Mouse (Mus musculus) intestine, embryonic 15.5 days (tissue): ENCODE measurements around the gene E030018B13Rik. TPM values are rescaled to one million over a fixed set of nuclear protein-coding genes. Genes with fewer than 3 reads are reported as not detected.

ENCODE experiments used
- ATAC-seq: fragments of 200-750 bp; cut with Nextera tagmentation; 2 replicates; pipeline ENCODE4 v1.8.0; 2017; ENCODE audit warnings: moderate TSS enrichment, moderate library complexity
- H3K27ac ChIP-seq: fragments of 300-500 bp; sonication (generic); 2 replicates; pipeline ENCODE4 v1.5.1; 2015; ENCODE audit warnings: mild to moderate bottlenecking, inconsistent platforms
- H3K27me3 ChIP-seq: fragments of 300-500 bp; sonication (generic); replicated peaks from 2 replicates; pipeline ENCODE4 v1.6.1; 2015; ENCODE audit warnings: inconsistent platforms
- H3K36me3 ChIP-seq: fragments of 300-500 bp; sonication (generic); 2 replicates; pipeline ENCODE4 v1.6.1; 2015; ENCODE audit warnings: inconsistent platforms
- H3K4me1 ChIP-seq: fragments of 300-500 bp; sonication (generic); replicated peaks from 2 replicates; pipeline ENCODE4 v1.6.1; 2015; ENCODE audit warnings: inconsistent platforms
- H3K4me2 ChIP-seq: fragments of 300-500 bp; sonication (generic); replicated peaks from 2 replicates; pipeline ENCODE4 v1.6.1; 2015; ENCODE audit warnings: mild to moderate bottlenecking, inconsistent platforms
- H3K4me3 ChIP-seq: fragments of 300-500 bp; sonication (generic); replicated peaks from 2 replicates; pipeline ENCODE4 v1.5.1; 2015; ENCODE audit warnings: inconsistent platforms
- H3K9ac ChIP-seq: fragments of 300-500 bp; sonication (generic); 2 replicates; pipeline ENCODE4 v1.6.1; 2015; ENCODE audit warnings: inconsistent platforms
- H3K9me3 ChIP-seq: fragments of 300-500 bp; sonication (generic); 2 replicates; pipeline ENCODE4 v1.6.1; 2016; ENCODE audit warnings: inconsistent platforms
- WGBS: fragments of 180-500 bp; shearing (Covaris S2); methylation state at CpG from one replicate; pipeline ENCODE4 v1.1.7; 2015; 5-methylcytosine and 5-hydroxymethylcytosine counted together
- polyA plus RNA-seq: library from polyadenylated mRNA; unstranded; fragments of >200 nt; fragmentation: Nextera tagmentation; extraction: Ambion mirVana; gene quantifications from 2 replicates; pipeline ENCODE4 v1.2.1, GENCODE M21; 2015

The E030018B13Rik gene
- polyA plus RNA-seq, 1 experiment from 2014 or later = not detected

DNA sequence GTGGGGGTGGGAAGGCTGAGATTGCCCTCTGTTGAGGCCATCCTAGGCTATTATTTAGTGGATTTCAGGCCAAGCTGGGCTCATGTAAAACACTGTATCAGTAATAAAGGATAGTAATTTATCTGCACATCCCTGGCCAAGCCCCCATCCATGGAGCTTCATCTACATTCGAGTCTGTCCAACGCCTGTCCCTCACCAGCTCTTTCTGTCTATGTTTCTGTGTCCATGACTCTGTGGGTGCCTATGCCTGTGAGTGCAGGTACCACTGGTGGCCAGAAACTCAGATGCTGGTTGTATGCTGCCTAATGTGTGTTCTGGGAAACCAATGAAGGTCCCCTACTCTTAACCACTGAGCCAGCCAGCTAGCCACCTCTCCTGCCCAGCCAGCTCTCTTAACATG is 16.2 kb upstream of the E030018B13Rik start:
- no peaks in the 10 kb centered on the region for H3K27me3 ChIP-seq
- H3K27ac ChIP-seq = no peak overlapping the region
- no peak for ATAC-seq
- WGBS = 88% methylated on average over 2 of the region's 2 CpGs
- no peak overlapping the region for H3K4me3 ChIP-seq
- H3K4me1 ChIP-seq = peaks cover 31% of the 10 kb centered on the region
- H3K9me3 ChIP-seq = no peaks in the 10 kb centered on the region
- no peak overlapping the region for H3K9ac ChIP-seq
- H3K4me2 ChIP-seq = no peak overlapping the region
- H3K36me3 ChIP-seq = no peaks in the 10 kb centered on the region

DNA sequence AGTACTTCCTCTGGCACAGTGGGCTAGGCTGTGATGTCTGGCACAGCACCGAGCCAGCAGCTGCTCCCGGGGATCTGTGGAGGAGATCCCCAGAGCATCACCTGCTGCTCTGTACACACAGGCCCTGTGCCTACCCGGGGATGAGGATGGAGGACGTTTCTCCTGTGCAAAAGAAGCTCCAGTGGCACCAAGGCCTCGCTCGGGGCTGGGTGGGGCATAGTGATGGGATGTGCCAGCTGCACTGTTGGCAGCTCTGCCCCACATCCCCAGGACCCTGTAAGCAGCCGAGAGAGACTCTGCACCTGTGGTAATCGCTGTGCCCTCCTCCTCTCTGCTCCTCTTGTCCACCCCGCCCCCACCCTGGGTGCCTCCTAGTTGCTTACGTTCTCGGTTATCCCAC is 15.3 kb upstream of the E030018B13Rik start:
- no peak for ATAC-seq
- 75% methylated on average over 11 of the region's 11 CpGs for WGBS
- Histone ChIP-seq H3K9ac (no peak overlapping the region), H3K27me3 (no peaks in the 10 kb centered on the region), H3K36me3 (no peaks in the 10 kb centered on the region), H3K27ac (no peak overlapping the region), H3K4me1 (peaks cover 28% of the 10 kb centered on the region), H3K4me3 (no peak overlapping the region), H3K9me3 (no peaks in the 10 kb centered on the region), H3K4me2 (no peak overlapping the region)

DNA sequence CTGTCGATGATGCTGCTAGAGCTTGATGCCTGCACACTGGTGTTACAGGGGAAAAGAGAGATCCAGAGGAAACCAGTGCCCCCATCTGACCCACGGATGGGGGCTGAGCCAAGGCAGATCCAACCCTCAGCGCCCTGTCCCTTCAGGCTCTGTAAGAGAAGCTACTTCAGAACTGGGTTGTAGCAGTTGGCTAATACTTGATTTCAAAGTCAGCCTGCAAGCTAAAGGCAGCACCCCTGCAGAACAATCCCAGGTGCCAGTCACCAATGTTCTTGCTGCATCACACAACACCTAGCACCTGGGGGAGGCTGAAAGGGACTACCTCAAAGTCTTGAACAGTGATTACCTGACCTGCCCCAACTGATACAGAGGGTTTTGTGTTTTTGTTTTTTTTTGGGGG is 14.7 kb upstream of the E030018B13Rik start:
- H3K27ac ChIP-seq = no peak overlapping the region
- H3K36me3 ChIP-seq = no peaks in the 10 kb centered on the region
- H3K4me3 ChIP-seq = no peak overlapping the region
- no peak overlapping the region for H3K9ac ChIP-seq
- H3K4me2 ChIP-seq = no peak overlapping the region
- no peaks in the 10 kb centered on the region for H3K27me3 ChIP-seq
- no peaks in the 10 kb centered on the region for H3K9me3 ChIP-seq
- H3K4me1 ChIP-seq = peaks cover 23% of the 10 kb centered on the region
- WGBS = 75% methylated on average over 3 of the region's 3 CpGs
- ATAC-seq = no peak

DNA sequence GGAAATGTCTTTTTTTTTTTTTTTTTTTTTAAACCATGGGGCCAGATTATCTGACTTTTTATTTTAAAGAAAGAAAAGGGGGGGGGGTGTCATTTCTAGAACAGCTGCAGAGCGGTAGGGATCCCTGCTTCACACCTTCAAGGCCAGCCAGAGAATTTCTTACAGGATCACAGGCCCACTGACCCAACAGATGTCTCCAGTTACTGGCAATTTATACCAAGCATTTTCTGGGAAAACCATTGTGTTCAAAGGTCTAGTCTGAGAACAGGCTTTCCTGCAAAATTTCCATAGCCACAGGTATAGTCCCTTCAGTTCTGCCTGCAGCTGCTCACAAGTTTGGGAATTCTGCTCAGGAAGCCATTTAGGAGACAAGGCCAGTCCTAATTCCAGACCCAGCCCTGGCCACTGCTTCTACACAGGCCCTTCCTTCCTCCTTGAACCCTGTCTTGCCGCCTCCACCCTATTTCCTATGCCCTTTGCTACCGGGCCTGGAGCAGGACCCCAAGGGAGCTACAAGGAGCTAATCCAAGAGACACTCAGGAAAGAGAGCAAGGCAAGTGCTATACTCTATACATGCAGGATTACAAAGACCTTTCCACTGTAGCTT is 13.9 kb upstream of the E030018B13Rik start:
- no peaks in the 10 kb centered on the region for H3K27me3 ChIP-seq
- peaks cover 15% of the 10 kb centered on the region for H3K4me1 ChIP-seq
- 56% methylated on average over 3 of the region's 3 CpGs for WGBS
- no peak overlapping the region for H3K27ac ChIP-seq
- no peak for ATAC-seq
- H3K4me2 ChIP-seq = no peak overlapping the region
- H3K9ac ChIP-seq = no peak overlapping the region
- H3K4me3 ChIP-seq = no peak overlapping the region
- no peaks in the 10 kb centered on the region for H3K9me3 ChIP-seq
- H3K36me3 ChIP-seq = no peaks in the 10 kb centered on the region

DNA sequence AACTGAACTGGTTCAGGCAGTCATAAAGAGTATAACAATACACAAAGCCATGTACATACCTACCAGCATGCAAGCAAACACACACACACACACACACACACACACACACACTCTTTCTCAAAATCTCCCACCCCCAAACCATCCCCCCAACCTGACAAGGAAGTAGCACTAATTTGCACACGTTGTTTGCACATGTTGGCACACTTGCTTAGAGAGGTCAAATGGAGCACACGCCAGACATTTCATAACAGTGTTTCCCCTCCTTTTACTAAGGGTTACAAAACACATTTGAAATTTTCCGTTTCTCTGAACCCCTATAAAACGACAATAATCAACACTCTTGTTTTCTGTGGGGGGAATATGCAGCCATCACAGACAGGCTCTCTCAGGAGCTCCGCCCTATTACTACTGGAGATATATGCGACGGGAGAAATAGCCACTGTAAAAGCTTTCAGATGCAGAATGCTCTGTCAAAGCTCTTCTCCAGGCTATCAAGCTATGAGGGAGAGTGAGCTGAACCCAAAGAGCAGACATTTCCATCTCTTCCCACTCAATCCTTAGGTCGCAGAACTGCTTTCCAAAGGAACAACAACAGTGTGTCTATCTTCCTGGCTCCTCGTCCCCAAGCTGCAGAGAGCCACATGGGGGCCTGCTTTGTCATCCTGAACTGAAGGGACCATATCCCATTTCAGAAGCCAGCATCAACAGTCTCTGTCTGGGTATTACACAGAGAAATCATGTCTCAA is 12.8 kb upstream of the E030018B13Rik start:
- Histone ChIP-seq H3K27ac (no peak overlapping the region), H3K4me3 (no peak overlapping the region), H3K36me3 (no peaks in the 10 kb centered on the region), H3K27me3 (no peaks in the 10 kb centered on the region), H3K9me3 (no peaks in the 10 kb centered on the region), H3K4me2 (no peak overlapping the region), H3K4me1 (peaks cover 16% of the 10 kb centered on the region), H3K9ac (no peak overlapping the region)
- ATAC-seq = no peak
- 59% methylated on average over 9 of the region's 9 CpGs for WGBS

DNA sequence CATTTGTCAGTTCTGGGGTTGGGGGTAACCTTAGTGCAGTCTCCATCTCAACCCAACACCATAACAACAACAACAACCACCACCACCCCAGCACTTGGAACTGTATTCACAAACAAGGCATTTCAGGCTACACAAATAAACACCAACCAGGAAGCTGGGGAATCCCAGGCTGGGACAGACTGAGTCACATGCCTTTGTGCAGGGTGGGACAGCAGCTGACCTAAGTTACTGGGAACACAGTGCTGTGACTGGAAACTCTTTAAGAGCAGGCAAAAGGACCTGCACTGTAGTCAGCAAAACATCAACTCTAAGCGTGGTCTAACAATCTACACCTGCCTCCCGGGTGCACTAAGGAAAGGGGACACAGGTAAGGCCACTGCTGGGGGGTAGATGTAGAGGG is 11.5 kb upstream of the E030018B13Rik start:
- WGBS = 83% methylated on average over 2 of the region's 2 CpGs
- no peaks in the 10 kb centered on the region for H3K36me3 ChIP-seq
- no peak overlapping the region for H3K4me2 ChIP-seq
- no peak overlapping the region for H3K4me3 ChIP-seq
- no peak overlapping the region for H3K27ac ChIP-seq
- H3K4me1 ChIP-seq = peaks cover 19% of the 10 kb centered on the region
- H3K9me3 ChIP-seq = no peaks in the 10 kb centered on the region
- ATAC-seq = peak; percentile 48; the same call in 1 of the 2 replicates
- H3K27me3 ChIP-seq = no peaks in the 10 kb centered on the region
- no peak overlapping the region for H3K9ac ChIP-seq

DNA sequence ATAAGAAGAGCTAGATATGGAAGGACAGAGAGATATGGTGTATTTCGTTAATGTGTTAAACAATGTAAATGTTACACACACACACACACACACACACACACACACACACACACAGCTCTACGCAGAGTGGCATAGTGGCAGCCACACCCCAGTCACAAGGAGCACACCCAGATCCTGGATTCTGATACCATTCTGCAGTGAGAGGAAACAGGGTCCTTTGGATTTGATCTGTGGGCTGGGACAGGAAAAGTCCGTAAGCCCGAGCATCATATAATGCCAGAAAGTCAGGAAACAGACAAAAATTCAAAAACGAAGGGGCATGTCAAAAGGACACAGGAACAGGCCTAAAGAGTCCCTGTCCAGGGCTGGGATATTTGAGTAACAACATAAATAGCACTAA is 11.0 kb upstream of the E030018B13Rik start:
- Histone ChIP-seq H3K36me3 (no peaks in the 10 kb centered on the region), H3K4me2 (no peak overlapping the region), H3K27ac (no peak overlapping the region), H3K9me3 (no peaks in the 10 kb centered on the region), H3K9ac (no peak overlapping the region), H3K4me1 (peaks cover 22% of the 10 kb centered on the region), H3K27me3 (no peaks in the 10 kb centered on the region), H3K4me3 (no peak overlapping the region)
- WGBS = 63% methylated on average over 5 of the region's 5 CpGs
- peak; percentile 48; the same call in 1 of the 2 replicates for ATAC-seq

DNA sequence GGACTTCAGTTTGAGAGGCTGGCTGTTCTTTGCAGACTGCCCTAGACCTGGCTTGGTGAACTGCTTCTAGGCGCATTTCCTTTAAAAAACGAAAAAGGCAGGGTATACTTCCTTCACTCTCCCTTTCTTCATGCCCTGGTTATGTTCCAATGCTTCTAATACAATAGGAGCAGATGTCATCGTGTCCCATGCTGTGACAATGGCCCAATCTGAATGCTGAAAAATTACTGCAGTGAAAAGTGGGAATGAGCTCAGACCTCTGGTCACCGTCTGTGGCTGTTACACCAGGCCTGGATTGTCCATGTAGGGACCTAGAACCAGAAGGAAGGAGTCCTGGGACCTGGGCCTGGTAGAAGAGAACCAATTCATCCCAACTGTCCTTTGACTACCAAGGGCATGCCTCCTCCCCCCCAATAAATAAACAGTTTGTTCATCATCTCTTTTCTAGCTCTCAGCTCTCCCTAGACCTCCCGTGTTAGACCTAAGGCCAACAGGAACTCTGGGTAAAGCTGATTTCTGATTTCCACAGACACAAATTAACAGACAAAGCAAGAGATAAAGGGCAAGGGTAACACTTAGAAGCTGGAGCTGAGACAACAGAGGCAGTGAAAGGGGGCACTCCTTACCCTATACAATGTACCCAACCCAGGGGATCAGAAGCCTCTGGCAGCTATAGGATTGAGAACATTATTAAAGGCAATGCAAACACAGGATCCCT is 8.7 kb upstream of the E030018B13Rik start:
- no peaks in the 10 kb centered on the region for H3K9me3 ChIP-seq
- ATAC-seq = no peak
- no peak overlapping the region for H3K27ac ChIP-seq
- no peaks in the 10 kb centered on the region for H3K27me3 ChIP-seq
- H3K4me3 ChIP-seq = no peak overlapping the region
- WGBS = 77% methylated on average over 5 of the region's 5 CpGs
- no peaks in the 10 kb centered on the region for H3K36me3 ChIP-seq
- H3K9ac ChIP-seq = no peak overlapping the region
- H3K4me2 ChIP-seq = no peak overlapping the region
- H3K4me1 ChIP-seq = peaks cover 40% of the 10 kb centered on the region

DNA sequence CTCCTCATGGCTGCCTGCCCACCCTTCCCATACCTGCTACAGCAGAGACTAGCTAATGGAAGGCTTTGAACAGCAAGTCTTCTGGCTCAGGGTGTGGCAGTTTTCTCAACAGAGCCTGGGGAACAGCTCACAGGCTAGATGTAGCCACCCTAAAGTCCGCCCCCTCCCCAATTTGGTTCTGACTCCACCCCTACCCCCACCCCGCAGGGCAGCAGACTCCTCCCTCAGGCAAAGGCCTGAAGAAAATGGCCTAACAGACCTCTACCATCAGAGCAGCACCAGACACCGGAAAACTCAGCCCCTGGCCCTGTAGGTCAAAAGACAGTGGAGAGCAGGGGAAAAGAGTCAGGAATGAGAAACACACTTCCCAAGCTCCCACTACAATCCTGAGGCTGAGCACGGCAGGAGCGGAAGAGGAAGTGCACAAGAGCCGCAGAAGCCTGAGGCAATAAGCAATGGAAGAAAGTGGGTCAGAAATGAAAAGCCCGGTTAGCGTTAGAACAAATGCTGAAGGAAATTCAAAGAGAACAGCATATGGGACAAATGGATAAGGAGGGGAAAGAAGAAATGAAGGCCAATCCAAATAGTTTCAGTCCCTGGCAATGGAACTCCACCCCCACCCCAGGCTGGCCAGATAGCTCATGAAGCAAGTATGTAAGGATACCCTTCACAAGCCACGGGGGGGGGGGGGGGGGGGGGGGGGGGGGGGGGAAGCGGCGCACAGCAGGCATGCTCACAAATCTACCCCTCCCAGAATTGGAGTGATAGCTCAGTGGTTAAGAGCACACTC is 8.0 kb upstream of the E030018B13Rik start:
- H3K9ac ChIP-seq = no peak overlapping the region
- WGBS = 36% methylated on average over 10 of the region's 11 CpGs
- no peak overlapping the region; the same call in 1 of the 2 replicates for H3K4me2 ChIP-seq
- no peak for ATAC-seq
- H3K27ac ChIP-seq = no peak overlapping the region
- no peak overlapping the region for H3K4me3 ChIP-seq
- no peaks in the 10 kb centered on the region for H3K36me3 ChIP-seq
- H3K4me1 ChIP-seq = peaks cover 43% of the 10 kb centered on the region
- H3K9me3 ChIP-seq = no peaks in the 10 kb centered on the region
- no peaks in the 10 kb centered on the region for H3K27me3 ChIP-seq

DNA sequence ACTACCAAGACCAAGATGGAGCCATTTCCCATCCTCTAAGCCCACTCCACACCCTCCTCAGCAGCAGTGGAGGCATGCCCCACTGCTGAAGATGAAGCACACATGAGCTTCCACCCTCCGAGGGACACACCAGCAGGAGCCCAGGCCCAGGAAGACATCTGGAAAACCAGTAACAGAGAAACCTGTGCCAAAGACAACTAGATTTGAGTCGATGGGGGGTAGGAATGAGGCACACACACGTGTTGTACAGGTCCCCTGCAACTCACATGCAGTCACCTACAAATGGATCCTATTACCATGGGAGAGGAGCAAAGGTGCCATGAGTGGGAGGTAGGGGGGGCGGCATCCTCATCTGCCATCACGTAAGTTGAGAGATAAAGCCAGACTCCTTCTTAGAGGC is 6.4 kb upstream of the E030018B13Rik start:
- H3K4me2 ChIP-seq = no peak overlapping the region
- H3K27me3 ChIP-seq = no peaks in the 10 kb centered on the region
- ATAC-seq = no peak
- H3K27ac ChIP-seq = no peak overlapping the region
- WGBS = 79% methylated on average over 5 of the region's 5 CpGs
- H3K36me3 ChIP-seq = no peaks in the 10 kb centered on the region
- H3K4me1 ChIP-seq = peaks cover 50% of the 10 kb centered on the region
- no peak overlapping the region for H3K4me3 ChIP-seq
- no peaks in the 10 kb centered on the region for H3K9me3 ChIP-seq
- no peak overlapping the region for H3K9ac ChIP-seq

DNA sequence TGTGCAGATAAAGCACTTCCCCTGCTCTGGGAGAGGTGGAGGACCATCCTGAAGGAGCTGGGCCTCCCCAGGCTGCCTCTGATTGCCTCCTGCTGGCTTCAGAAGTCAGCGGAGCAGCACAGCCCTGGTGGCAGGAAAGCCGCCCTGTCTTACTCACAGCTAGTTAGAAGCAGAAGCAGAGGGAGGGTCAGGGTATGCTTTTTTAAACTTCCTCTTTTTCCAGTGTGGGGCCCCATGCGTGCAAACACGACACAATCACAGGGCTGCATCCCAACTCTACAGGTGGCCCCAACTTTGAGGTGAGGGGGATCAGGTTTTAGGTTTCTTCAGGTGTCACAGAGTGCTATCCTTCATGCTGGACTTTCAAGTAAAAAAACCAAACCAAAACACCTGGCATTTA is 5.7 kb upstream of the E030018B13Rik start:
- no peak overlapping the region for H3K9ac ChIP-seq
- H3K4me1 ChIP-seq = peaks cover 48% of the 10 kb centered on the region
- no peaks in the 10 kb centered on the region for H3K27me3 ChIP-seq
- no peak overlapping the region for H3K4me3 ChIP-seq
- H3K9me3 ChIP-seq = no peaks in the 10 kb centered on the region
- WGBS = 44% methylated on average over 4 of the region's 4 CpGs
- ATAC-seq = no peak
- 0 out of 2 replicates have a peak overlapping the region, but pooled peaks have one; percentile 27 for H3K27ac ChIP-seq
- no peaks in the 10 kb centered on the region for H3K36me3 ChIP-seq
- no peak overlapping the region for H3K4me2 ChIP-seq
